8 mouse cellular contexts compared by ENCODE assay signal in genomic region chr4:41314141-41315129, GRCm38 (mm10). TPM values are rescaled to one million over a fixed set of nuclear protein-coding genes. Genes with fewer than 3 reads are reported as not detected.
DNase-seq lines count a peak whose midpoint lies in the region; ATAC-seq and TF ChIP-seq lines count a peak whose summit lies in the region.

Dcaf12 (minus strand) TSS chr4:41314889.

- peak within 1 kb of the TSS; percentile 95 for H3K27ac ChIP-seq in forebrain, embryonic 16.5 days (ENCODE audit: low read length)
- H3K27ac ChIP-seq in layer of hippocampus, adult 2 months, result peak within 1 kb of the TSS; percentile 97
- peak within 1 kb of the TSS; percentile 97 for H3K27ac ChIP-seq in lung, embryonic 14.5 days (ENCODE audit: low read depth)
- peak within 1 kb of the TSS; percentile 76 for H3K27ac ChIP-seq in olfactory bulb, adult 2 months (ENCODE audit: insufficient read depth, low read depth, low read length)
- H3K27ac ChIP-seq in thymus, adult 2 months (ENCODE audit: control insufficient read depth, insufficient read depth, low read length), result peak within 1 kb of the TSS; percentile 30; the same call in 1 of the 2 replicates

- TF ChIP-seq POLR2A in olfactory bulb, adult 2 months (IDR thresholded peaks at IDR 0.05; ENCODE audit: insufficient read depth, low read depth, low read length), result peak; percentile 73
- TF ChIP-seq POLR2A in thymus, adult 2 months (IDR thresholded peaks at IDR 0.05; ENCODE audit: control insufficient read depth, extremely low read depth, insufficient read depth, low read length, poor library complexity), result peak; percentile 75

- TF ChIP-seq CTCF in G1E (IDR thresholded peaks at IDR 0.05; ENCODE audit: low read depth, low read length), result no peak
- TF ChIP-seq CTCF in layer of hippocampus, adult 2 months (conservative IDR thresholded peaks at IDR 0.05), result no peak
- TF ChIP-seq CTCF in lung, embryonic 14.5 days (IDR thresholded peaks at IDR 0.05; ENCODE audit: low read depth), result no peak
- no peak for TF ChIP-seq CTCF in olfactory bulb, adult 2 months (IDR thresholded peaks at IDR 0.05; ENCODE audit: insufficient read depth, low read depth, low read length)
- 0 out of 2 replicates have a peak, but pooled peaks have one; percentile 23 for TF ChIP-seq CTCF in thymus, adult 2 months (IDR thresholded peaks at IDR 0.05; ENCODE audit: borderline replicate concordance, control insufficient read depth, extremely low read depth, insufficient read depth, low read length, poor library complexity)

- peaks cover 45% of the 10 kb centered on the region for H3K36me3 ChIP-seq in G1E (replicated peaks)
- peaks cover 11% of the 10 kb centered on the region for H3K36me3 ChIP-seq in forebrain, embryonic 16.5 days (ENCODE audit: control insufficient read depth, insufficient read depth)
- peaks cover 37% of the 10 kb centered on the region for H3K36me3 ChIP-seq in lung, embryonic 14.5 days (ENCODE audit: insufficient read depth)
- H3K36me3 ChIP-seq in thymus, adult 2 months (ENCODE audit: control insufficient read depth, insufficient read depth, low read length), result peaks cover 6% of the 10 kb centered on the region

- peak within 1 kb of the TSS; percentile 89 for H3K9ac ChIP-seq in forebrain, embryonic 16.5 days (replicated peaks; ENCODE audit: low read depth, low read length)
- H3K9ac ChIP-seq in lung, embryonic 14.5 days, result peak within 1 kb of the TSS; percentile 96

- peak within 1 kb of the TSS; percentile 99 for H3K4me3 ChIP-seq in G1E (ENCODE audit: low read depth, low read length)
- peak within 1 kb of the TSS; percentile 100 for H3K4me3 ChIP-seq in forebrain, embryonic 16.5 days (replicated peaks; ENCODE audit: low read length)
- H3K4me3 ChIP-seq in layer of hippocampus, adult 2 months, result peak within 1 kb of the TSS; percentile 83
- H3K4me3 ChIP-seq in lung, embryonic 14.5 days (ENCODE audit: low read depth, low read length), result peak within 1 kb of the TSS; percentile 98
- H3K4me3 ChIP-seq in olfactory bulb, adult 2 months (ENCODE audit: insufficient read depth, low read depth, low read length), result peak within 1 kb of the TSS; percentile 82
- H3K4me3 ChIP-seq in thymus, adult 2 months (ENCODE audit: control insufficient read depth, insufficient read depth, low read length), result peak within 1 kb of the TSS; percentile 85

- ATAC-seq in G1E (ENCODE audit: extremely low read depth, insufficient number of reproducible peaks, low FRiP score, poor library complexity, severe bottlenecking), result peak; percentile 85
- ATAC-seq in forebrain, embryonic 16.5 days, result peak; percentile 98
- peak; percentile 98 for ATAC-seq in lung, embryonic 14.5 days (ENCODE audit: insufficient read depth)

- peaks cover 40% of the 10 kb centered on the region for H3K4me1 ChIP-seq in G1E (ENCODE audit: insufficient read depth, low read depth, low read length)
- peaks cover 24% of the 10 kb centered on the region for H3K4me1 ChIP-seq in forebrain, embryonic 16.5 days (replicated peaks; ENCODE audit: control insufficient read depth, insufficient read depth, low read length)
- peaks cover 6% of the 10 kb centered on the region for H3K4me1 ChIP-seq in lung, embryonic 14.5 days (ENCODE audit: insufficient read depth)
- peaks cover 8% of the 10 kb centered on the region for H3K4me1 ChIP-seq in olfactory bulb, adult 2 months (ENCODE audit: control insufficient read depth, insufficient read depth, low read length)
- H3K4me1 ChIP-seq in thymus, adult 2 months (replicated peaks; ENCODE audit: control insufficient read depth, insufficient read depth, low read length), result peaks cover 11% of the 10 kb centered on the region

- intact Hi-C loops in heart, postnatal 36 days (cut with DNase I), result loop anchor here (1.0 to 5.0 kb wide), 3 partner anchors 35 to 76 kb away; partner anchors contain the start of gene Ubap2

- DNase-seq in G1E (ENCODE audit: low spot score), result peak; percentile 92
- DNase-seq in cerebellum, adult 18-20 months, result peak; percentile 94 to 95
- peak; percentile 94 for DNase-seq in heart, postnatal 36 days
- DNase-seq in layer of hippocampus, adult 2 months (ENCODE audit: low spot score in 2 of 2), result peak; percentile 95 to 97
- peak; percentile 98 for DNase-seq in lung, embryonic 14.5 days
- DNase-seq in thymus, adult 2 months, result peak; percentile 93

- peak within 1 kb of the TSS; percentile 90 for H3K4me2 ChIP-seq in forebrain, embryonic 16.5 days (ENCODE audit: low read length)
- H3K4me2 ChIP-seq in lung, embryonic 14.5 days, result peak within 1 kb of the TSS; percentile 76

- H3K9me3 ChIP-seq in G1E (replicated peaks), result no peaks in the 10 kb centered on the region
- H3K9me3 ChIP-seq in forebrain, embryonic 16.5 days (ENCODE audit: control insufficient read depth, low read length), result no peaks in the 10 kb centered on the region
- no peaks in the 10 kb centered on the region for H3K9me3 ChIP-seq in lung, embryonic 14.5 days (ENCODE audit: low read depth, low read length)

- WGBS in forebrain, embryonic 16.5 days, result under 1% methylated on average over 70 of the region's 70 CpGs
- under 1% methylated on average over 70 of the region's 70 CpGs for WGBS in lung, embryonic 14.5 days
- under 1% methylated on average over 70 of the region's 70 CpGs for WGBS in olfactory bulb, adult 2 months
- under 1% methylated on average over 70 of the region's 70 CpGs for WGBS in thymus, adult 2 months

- no peaks in the 10 kb centered on the region for H3K27me3 ChIP-seq in G1E (ENCODE audit: insufficient read depth, low read length)
- H3K27me3 ChIP-seq in forebrain, embryonic 16.5 days (replicated peaks; ENCODE audit: control insufficient read depth, insufficient read depth, low read length), result no peaks in the 10 kb centered on the region
- H3K27me3 ChIP-seq in lung, embryonic 14.5 days (ENCODE audit: insufficient read depth, low read length), result no peaks in the 10 kb centered on the region
- H3K27me3 ChIP-seq in thymus, adult 2 months (ENCODE audit: control insufficient read depth, insufficient read depth, low read length), result no peaks in the 10 kb centered on the region

RNA-seq across cellular contexts. Expression of gene Dcaf12, which starts in this region (rescaled TPM):
- total RNA-seq in G1E (2014; fragmentation: Nextera tagmentation), result 45.1 and 52.4 TPM in 2 replicates
- 39.1 and 41.8 TPM in 2 replicates for total RNA-seq in G1E (2017)
- 49.2 and 50.8 TPM in 2 replicates for polyA plus RNA-seq in G1E (2012)
- 88.9 and 101 TPM in 2 replicates for polyA plus RNA-seq in forebrain, embryonic 16.5 days (2015; fragmentation: Nextera tagmentation; extraction: Ambion mirVana)
- 10 to 100 TPM; 37.9 to 43.4 TPM for total RNA-seq in heart, postnatal 36 days (2021)
- 10 to 100 TPM; 41.0 to 41.4 TPM for total RNA-seq in layer of hippocampus, adult 2 months (2021)
- polyA plus RNA-seq in lung, embryonic 14.5 days (2014; fragmentation: Nextera tagmentation; extraction: Ambion mirVana), result 47.1 and 53.5 TPM in 2 replicates
- not detected in 2 replicates for polyA plus RNA-seq in olfactory bulb, adult 2 months (2012; ENCODE audit: insufficient read depth, insufficient read length, low replicate concordance, missing spikeins)
- polyA plus RNA-seq in thymus, adult 2 months (2012; rRNA removed), result 37.7 and 42.9 TPM in 2 replicates

Comparison
In these comparisons a context has a peak if more than half of its experiments do, and no peak if none do; other contexts are left out.
1. Peak in every context shown above with its lines: DNase-seq, ATAC-seq, H3K4me3 ChIP-seq and H3K27ac ChIP-seq.
2. H3K27ac ChIP-seq: peak in every context shown above with its lines; median percentile 97 in layer of hippocampus, adult 2 months; 97 in lung, embryonic 14.5 days; 95 in forebrain, embryonic 16.5 days; 76 in olfactory bulb, adult 2 months; 30 in thymus, adult 2 months.